Mouse (Mus musculus): ENCODE measurements around the gene Hoxb2.

The Hoxb2 gene

GRCm38 (mm10) chr11:96336597-96336996, 13.7 kb upstream of the Hoxb2 start:
- no peak for DNase-seq (ENCODE audit: low spot score in 2 of 2)

- DNase-seq (ENCODE audit: low spot score in 2 of 2), result no peak
Observed at GRCm38 (mm10) chr11:96337026-96337425, 13.3 kb upstream of the Hoxb2 start.

- no peak for DNase-seq (ENCODE audit: low spot score in 2 of 2)
Observed at GRCm38 (mm10) chr11:96338957-96339855, 11.1 kb upstream of the Hoxb2 start.

- DNase-seq (ENCODE audit: low spot score in 2 of 2), result no peak
Observed at GRCm38 (mm10) chr11:96340698-96341365, 9.5 kb upstream of the Hoxb2 start.

- DNase-seq (ENCODE audit: low spot score in 2 of 2), result no peak
Observed at GRCm38 (mm10) chr11:96341701-96342575, 8.4 kb upstream of the Hoxb2 start.

- no peak for DNase-seq (ENCODE audit: low spot score in 2 of 2)
Observed at GRCm38 (mm10) chr11:96342576-96342930, 7.8 kb upstream of the Hoxb2 start.

GRCm38 (mm10) chr11:96343206-96343745, 7.0 kb upstream of the Hoxb2 start:
- DNase-seq (ENCODE audit: low spot score in 2 of 2), result no peak

- DNase-seq (ENCODE audit: low spot score in 2 of 2), result no peak
Observed at GRCm38 (mm10) chr11:96344061-96344877, 6.1 kb upstream of the Hoxb2 start.

- DNase-seq (ENCODE audit: low spot score in 2 of 2), result no peak
Observed at GRCm38 (mm10) chr11:96344878-96345159, 5.5 kb upstream of the Hoxb2 start.

- no peak for DNase-seq (ENCODE audit: low spot score in 2 of 2)
Observed at GRCm38 (mm10) chr11:96345220-96345892, 5.0 kb upstream of the Hoxb2 start.

- no peak for DNase-seq (ENCODE audit: low spot score in 2 of 2)
Observed at GRCm38 (mm10) chr11:96345893-96346806, 4.2 kb upstream of the Hoxb2 start.

GRCm38 (mm10) chr11:96346916-96347520, 3.3 kb upstream of the Hoxb2 start:
- no peak for DNase-seq (ENCODE audit: low spot score in 2 of 2)

- no peak for DNase-seq (ENCODE audit: low spot score in 2 of 2)
Observed at GRCm38 (mm10) chr11:96347717-96348116, 2.6 kb upstream of the Hoxb2 start.

- no peak for DNase-seq (ENCODE audit: low spot score in 2 of 2)
Observed at GRCm38 (mm10) chr11:96348141-96348928, 2.0 kb upstream of the Hoxb2 start.

- no peak for DNase-seq (ENCODE audit: low spot score in 2 of 2)
Observed at GRCm38 (mm10) chr11:96348988-96349387, 1.3 kb upstream of the Hoxb2 start.

GRCm38 (mm10) chr11:96349491-96350340, 609 bp upstream of the Hoxb2 start:
- DNase-seq (ENCODE audit: low spot score in 2 of 2), result no peak

GRCm38 (mm10) chr11:96350791-96351190, 466 bp downstream of the Hoxb2 start:
- DNase-seq (ENCODE audit: low spot score in 2 of 2), result no peak
